Mouse (Mus musculus) G1E (cell line): ENCODE data around the gene Filip1.

Source experiments
- CTCF ChIP-seq: IDR thresholded peaks from 2 replicates; pipeline ENCODE4 v1.5.1; 2012; ENCODE audit warnings: low read depth, low read length, inconsistent platforms, mixed read lengths
- GATA1 ChIP-seq: IDR thresholded peaks from 2 replicates; pipeline ENCODE4 v1.6.1; 2012; ENCODE audit warnings: borderline replicate concordance, low read length, inconsistent platforms, mixed read lengths

- no peak for TF ChIP-seq CTCF
- no peak for TF ChIP-seq GATA1
Observed at GRCm38 (mm10) chr9:79928092-79928491, 84.6 kb downstream of the Filip1 start.
